Mouse (Mus musculus): ENCODE measurements at regions not wholly inside any gene's neighbourhood (a gene's known extent, or its start where the extent isn't known, plus 50 kb on each side); places are given as distances from the start of the nearest gene placed in this dataset.
A peak's percentile ranks its signal among the peaks of the same experiment; 100 is the strongest.

DNA sequence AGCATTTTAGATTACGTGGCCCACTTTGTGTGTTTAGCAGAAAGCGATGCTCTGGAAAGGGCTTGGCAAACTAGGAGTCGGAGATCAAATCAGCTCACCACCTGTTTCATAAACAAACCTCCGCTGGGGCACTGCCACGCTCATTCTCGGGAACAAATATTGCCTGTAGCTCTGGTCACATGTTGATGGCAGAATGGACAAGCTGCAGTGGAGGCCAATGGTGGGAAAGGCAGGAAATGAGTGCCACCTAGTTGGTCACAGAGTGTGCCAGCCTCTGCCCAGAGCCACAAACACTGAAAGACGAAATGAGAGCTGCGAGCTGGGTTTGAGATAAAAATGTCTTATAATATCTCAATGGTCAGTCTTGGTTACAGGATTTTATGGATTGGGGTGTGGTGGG is 259.2 kb upstream of the Csf3r start:
- no peak for DNase-seq

DNA sequence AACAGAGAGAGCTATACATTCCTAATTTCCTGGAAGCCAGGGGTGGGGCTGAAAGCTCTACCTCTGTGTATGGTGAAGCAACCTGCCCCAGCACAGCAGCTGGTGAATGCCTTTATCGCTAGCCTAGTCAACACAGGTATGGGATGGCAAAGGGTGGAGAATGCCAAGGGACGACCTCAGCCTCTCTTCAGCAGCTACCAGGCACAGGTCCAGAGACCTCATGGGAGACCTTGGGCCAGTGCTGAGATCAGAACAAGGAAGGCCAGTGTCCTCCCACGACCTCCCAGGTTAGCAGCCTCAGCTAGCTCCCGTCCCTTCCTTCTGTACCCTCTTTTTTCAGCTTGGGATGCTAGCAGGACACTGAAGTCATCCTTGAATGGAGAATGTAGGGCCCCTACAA is 247.2 kb upstream of the Csf3r start:
- no peak for DNase-seq

DNA sequence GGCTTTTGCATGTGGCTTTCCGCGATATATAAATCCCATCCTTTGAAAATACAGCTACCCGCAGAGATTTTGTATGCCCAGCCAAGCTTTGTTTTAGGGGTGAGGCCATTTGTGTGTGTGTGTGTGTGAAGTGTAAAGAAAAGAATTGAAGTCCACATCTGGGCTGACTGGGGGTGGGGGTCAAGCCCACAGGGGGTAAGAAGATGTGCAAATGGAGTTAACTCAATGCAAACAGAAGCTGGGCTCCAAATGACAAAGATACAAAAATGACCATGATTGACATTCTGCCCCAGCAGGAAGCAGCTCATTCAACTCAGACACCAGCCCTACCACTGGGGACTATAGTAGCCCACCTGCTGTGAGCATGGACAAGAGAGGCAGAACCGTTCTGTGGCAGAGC is 244.2 kb upstream of the Csf3r start:
- no peak for DNase-seq

DNA sequence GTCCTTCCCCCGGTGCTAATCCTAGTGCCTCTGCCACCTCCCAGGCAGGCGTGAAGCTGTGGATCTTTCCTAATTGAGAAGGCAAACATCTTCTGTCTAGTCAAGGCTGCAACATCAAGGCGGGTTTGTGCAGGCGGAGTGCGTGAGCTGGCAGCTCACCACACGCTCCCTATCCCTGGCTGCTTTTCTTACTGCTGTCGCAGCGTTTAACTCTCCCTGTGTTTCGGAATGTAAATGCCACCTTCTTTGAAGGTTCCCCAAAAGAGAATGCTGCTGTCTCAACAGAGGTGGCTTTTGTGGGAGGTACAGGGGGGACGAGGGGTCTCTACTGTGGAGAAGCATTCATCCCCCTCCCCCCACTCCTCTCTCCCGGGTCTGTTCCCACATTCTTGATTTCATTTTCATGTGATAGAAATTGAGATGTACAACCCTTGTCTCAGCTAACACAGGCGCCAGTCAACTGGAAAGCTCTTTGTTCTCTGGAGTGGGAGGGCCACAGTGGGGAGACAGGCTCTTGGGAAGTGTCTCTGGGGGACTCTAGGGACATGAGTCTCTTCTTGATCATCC is 243.3 kb upstream of the Csf3r start:
- DNase-seq: peak; percentile 32 to 57

DNA sequence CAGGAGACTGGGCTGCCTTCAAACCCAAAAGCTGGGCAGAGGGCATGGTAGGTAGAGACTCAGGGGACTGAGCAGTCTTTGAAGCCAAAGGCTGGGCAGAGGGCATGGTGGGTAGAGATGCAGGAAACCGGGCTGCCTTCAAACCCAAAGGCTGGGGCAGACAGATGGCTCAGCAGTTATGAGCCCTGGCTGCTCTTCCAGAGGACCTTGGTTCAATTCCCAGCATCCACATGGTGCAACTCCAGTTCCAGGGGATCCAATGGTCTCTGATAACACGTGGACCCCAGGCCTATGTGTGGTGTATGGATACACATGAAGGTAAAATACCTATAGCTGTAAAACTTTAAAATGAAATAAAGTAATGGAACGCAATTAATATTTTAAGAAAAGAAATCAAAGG is 242.0 kb upstream of the Csf3r start:
- no peak for DNase-seq

DNA sequence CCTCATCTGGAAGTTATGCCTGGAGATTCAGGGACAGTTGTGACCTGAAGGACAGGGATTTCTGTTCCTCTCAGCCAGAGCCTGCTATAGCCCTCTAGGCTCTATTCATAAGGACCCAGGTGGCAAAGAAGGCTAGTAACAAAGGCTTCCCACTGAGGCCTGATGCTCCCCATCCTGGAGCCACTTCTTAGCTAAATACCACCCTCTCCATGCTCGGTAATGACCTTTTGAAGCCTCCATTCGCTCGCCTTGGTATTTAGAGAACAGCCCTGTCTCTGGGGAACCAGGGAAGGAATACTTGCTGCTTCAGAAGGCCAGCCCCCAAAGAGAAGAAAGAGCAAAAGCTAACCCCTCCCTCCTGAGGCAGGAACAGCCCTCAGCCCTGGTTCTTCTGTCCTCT is 238.3 kb upstream of the Csf3r start:
- DNase-seq: no peak

DNA sequence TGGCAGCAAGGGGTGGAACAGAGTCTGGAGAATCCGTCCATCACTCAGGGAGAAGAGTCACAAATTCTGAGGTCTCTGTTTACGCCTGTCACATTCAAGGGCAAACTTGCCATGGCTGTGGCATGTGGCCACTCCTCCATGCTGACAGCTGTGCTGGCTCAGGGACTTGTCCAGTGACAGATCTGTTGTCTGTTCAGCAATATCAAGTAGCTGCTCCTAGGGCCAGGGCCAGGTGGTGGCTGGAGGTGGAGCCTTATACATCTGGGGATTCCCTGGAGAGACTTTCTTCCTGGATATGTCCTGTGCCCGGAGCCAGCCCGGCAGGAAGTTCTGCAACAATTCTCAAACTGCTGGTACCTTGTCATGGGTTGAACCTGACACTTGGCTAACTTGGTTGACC is 229.7 kb upstream of the Csf3r start:
- DNase-seq: no peak

DNA sequence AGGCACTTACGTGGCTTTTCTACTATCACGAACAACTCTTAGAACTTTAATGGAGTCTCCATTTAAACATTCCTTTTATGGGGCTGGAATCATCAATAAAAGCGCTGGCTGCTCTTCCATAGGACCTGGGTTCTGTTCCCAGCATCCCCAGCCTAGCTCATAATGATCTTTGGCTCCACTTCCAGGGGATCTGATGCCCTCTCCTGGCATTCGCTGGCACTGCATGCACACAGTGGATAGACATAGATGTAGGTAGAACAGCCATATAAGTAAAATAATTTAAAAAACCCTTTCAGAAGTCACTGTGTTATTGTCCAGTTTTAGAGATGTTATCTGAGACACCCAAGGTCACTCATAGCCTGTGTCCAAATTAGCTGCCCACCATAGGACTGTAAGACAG is 216.4 kb upstream of the Csf3r start:
- no peak for DNase-seq

DNA sequence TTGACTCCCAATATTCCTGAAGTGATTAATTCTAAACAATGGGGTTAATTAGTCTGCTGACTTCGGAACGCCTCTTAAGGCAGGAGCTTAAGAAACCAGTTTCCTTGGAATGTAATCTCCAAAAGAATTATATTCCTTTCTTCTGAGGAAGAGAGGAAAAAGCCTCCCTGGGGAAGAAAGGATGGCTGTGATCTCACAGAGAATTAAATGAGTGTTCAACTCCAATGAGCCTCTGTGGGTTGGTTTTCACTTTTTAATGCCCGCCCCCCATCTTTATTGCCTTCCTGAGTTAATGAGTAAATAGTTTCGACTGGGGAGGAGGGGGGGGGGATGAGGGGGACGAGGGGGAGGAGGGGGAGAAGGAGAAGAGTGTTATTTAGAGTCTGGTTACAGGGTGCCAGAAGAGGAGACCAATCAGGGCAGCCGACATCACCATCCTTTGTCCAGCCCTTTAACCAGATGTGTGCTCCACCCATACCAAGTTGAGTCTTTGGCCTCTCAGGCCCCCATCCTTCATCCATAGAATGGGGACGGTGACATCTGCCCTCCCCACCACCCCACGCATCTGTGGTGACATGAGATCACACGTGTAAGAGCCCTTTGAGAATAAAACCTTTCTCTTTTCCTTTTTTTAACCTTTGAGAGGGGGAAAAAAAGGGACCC is 214.8 kb upstream of the Csf3r start:
- no peak for DNase-seq

DNA sequence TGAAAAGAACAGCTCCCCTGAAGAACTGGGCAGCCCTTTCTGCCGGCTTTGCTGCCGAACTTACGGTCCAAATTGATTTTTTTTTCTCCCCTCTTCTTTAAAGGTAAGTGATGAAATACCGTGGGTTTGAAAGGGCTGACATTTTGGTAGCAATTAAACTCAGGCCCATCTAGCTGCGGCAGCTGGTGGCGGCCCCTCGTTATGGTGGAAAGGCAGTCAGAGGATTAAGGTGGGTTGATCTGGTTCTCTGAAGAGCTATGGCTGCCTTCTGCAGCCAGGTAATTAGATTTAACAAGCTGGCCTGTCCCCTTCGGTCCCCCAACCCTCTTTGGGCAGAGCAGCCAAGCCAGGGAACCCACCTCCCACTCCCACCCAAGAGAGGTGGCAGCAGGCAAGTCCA is 214.1 kb upstream of the Csf3r start:
- no peak for DNase-seq

DNA sequence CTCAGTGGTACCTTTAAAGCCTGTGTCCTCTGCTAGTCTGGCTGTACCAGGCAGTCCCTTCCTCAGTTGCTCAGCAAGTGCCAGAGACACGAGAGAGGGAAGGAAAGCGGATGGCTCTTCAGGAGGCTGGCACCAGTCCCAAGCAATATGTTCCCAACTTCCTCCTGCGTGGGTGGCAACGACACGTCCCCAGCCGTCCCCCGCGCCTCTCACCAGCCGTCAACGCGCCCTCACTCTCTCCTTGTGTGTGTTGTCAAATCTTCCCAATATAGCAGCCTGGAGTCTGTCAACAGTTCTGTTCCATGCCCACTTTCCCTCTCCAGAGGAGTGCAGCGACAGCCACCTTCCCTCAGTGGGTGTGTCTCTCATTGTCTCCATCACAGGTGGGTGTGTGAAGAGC is 210.0 kb upstream of the Csf3r start:
- peak; percentile 68 to 69 for DNase-seq

DNA sequence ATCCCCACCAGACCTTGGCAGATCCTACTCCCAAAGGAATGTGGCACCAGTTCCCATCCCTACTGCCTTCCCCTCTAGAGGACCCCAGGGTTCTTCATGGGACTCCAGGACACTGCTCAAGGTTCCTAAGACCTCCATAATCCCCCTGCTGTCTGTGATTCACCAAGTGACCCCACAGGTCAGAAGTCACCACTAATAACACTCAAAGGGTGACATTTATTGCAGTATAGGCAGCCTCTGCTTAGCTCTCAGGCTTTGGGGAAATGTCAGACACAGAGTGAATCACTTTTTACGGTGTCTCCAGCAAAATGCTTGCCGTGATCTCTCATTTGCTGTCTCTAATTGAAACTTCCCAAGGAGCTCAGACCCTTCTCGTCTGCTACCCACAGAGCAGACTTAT is 209.1 kb upstream of the Csf3r start:
- DNase-seq: no peak

DNA sequence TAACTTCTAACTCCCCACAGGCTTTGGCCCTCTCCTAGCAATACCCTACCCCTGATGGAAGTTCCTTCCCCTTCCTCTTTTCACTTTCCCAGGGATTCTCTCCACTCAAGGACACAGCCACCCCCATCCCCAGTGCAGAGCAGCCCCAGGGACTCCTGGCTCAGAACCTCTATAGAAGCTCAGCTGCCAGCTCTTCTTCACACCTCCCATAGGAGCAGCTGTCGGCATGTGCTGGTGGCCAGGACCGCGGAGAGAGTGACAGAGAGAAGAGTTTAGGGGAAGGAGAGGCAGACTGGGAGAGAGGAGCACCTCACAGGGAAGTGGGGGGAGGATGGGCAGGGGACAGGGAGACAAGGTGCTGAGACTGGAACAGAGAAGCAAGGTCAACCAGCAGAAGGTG is 199.8 kb upstream of the Csf3r start:
- peak; percentile 38 to 63 for DNase-seq

DNA sequence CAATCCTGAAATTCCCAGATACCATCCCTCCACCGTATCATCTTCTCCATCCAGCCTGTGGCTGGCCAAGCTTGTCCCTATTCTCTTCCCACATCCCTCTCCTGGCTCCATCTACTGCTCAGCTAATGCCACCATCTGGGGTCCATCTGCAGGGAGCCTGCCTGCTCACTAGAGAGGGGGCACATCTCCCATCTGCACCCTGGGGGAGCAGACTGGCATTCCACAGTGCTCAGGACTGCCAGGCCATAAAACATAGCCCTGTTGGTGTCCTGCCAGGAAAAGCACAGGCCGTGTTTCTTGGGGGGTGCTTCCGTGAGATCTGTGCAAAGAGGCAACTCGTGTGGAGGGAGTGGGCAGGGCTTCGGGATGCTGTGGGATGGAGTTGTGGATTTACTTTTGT is 197.9 kb upstream of the Csf3r start:
- DNase-seq: peak; percentile 59 to 60

DNA sequence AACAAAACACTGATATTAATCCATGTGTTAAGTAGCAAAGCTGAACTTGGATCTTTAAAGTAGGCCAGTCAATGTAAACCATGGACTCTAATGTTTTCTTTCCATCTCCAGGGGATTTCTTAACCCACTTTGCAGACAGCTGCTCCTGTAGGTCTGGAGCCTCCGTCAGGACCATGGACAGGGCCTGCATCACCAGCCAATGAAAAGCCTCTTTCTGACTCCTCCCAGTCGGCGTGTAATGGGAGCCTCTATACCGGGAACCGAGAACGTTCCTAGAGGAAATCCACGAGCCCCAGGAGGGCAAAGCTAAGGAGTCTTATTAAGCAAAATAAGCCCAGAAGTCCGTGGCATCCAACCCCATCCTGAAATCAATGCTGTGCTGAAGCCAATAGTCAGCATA is 189.1 kb upstream of the Csf3r start:
- no peak for DNase-seq

DNA sequence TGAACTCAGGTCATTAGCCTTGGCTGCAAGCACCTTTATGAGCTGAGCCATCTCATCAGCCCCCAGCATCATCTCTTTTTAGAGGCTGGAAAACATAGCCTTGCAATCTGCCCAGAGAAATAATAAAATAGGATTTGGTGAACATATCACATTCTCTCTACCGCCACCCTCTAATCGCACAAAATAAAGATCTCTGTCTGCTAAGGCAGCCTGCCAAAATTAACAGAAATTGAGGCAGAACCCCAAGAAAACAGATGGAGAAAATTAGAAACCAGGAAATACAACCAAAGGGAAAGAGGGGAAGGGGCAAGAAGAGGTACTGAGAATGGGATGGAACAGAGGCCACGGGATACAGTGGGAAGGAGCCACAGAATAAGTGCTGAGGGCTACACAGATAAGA is 176.8 kb upstream of the Csf3r start:
- DNase-seq: peak in 1 of 2 experiments; percentile 36

DNA sequence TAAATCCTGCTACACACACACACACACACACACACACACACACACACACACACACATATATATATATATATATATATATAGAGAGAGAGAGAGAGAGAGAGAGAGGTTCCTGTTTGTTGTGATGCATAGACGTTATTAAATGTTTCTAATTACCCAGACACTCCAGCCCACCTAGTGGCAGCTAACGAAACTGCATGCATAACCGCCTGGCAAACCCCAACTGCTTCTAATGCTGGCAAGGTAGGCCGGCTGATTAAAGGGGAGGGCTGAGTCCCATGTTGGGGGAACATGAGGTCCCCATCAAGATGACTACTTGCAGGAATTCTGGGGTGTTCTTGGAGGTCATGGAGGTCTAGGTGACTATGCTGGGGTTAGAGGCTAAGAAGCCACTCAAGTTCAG is 174.1 kb upstream of the Csf3r start:
- DNase-seq: peak; percentile 54 to 58

DNA sequence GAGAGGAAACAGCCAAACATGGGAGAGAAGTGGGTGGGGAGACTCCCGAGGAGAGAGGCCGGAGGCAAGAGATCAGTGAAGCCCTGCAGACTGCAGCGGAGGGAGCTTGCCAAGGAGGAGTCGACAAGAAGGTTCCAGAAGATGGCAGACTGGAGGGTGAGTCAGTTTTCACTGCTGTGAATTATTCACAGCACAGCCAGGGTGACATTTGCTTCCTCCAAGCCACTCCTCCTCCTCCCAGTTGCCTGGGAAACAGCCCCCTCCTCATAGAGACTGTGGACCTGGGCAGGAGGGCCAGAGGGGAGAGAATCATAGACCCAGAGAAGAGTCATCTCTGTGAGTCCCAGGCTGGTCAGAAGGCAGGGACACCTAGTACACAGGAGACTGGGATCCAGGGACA is 171.8 kb upstream of the Csf3r start:
- no peak for DNase-seq

DNA sequence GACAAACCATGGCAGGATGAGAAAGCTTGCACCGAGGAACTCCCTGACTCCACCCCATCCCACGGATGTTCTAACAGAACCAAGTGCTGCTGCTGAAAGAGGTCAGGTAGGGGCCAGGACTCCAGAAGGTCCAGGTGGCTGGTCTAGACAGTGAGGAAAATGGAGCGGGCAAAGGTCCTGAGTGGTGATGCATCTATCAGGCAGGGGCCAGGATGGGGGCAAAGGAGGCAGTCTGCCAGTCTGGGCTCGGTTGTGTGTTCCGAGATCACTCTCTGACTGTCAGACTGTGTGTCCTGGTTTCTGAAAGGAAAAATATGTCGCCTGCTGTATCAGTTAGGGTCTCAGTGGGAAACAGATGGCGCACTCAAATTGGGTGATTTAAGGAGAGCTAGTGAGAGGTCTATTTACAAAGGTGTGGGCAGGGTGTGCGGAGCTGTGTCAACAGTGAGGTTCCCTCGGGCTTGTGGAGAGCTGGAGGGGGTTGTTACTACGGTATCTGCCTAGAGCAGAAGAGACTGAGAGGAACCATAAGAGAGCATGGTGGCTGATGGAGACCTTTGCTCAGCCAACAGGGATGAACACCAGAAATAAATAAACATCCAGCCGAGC is 168.3 kb upstream of the Csf3r start:
- DNase-seq: no peak

DNA sequence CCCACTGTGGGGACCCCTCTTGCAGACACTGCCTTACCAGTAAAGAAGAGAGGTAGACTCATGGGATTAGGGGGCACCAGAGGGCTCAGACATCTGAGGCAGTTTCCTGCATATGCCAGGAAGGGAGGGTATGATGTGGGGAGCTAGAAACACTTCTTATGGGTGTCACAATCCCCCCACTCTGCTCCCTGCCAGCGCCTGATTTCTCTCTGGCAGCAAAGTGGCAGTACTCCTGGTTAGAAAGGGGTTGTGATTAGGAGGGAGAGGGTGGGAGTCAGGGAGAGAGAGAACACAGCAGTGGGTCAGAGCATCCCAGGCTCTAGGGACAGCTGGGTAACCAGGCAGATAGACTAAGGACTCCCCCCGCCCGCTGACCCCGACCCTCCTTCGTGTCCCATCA is 167.6 kb upstream of the Csf3r start:
- no peak for DNase-seq

DNA sequence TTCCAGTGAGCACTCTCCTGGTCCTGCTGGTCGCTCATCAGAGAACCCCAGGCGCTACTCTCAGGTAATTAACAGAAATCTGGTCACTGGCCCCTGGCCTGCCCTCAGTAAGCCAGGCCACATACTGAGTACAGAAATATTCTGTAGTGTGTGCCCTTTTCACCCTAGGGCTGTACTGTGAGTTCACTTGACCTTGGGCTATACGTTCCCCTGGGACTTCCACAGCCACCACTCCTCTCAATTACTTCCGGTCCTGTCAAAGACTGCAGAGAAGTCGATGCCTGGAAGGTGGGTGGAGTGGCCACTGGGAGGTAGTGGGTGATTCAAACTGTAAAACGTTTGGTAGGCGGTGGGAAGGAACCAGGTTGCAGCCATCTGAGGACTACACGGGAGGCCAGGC is 159.3 kb upstream of the Csf3r start:
- DNase-seq: no peak

DNA sequence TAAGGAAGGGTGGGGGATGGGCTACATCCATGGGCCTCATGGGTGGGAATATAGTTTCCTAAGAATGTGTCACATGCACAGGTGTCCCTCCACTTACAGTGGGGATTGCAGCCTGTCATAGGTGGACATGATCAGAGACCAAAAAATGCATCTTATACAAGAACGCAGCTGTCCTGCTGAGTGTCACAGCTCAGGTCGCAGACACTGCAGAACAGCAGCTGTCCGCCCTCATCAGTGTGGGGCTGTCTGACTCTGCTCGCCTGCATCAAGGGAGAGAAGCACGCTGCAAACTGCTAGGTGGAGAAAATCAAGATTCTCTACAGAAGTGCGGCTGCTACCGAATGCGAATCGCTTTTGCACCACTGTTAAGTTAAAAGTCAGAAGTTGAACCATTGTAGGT is 158.6 kb upstream of the Csf3r start:
- DNase-seq: no peak

DNA sequence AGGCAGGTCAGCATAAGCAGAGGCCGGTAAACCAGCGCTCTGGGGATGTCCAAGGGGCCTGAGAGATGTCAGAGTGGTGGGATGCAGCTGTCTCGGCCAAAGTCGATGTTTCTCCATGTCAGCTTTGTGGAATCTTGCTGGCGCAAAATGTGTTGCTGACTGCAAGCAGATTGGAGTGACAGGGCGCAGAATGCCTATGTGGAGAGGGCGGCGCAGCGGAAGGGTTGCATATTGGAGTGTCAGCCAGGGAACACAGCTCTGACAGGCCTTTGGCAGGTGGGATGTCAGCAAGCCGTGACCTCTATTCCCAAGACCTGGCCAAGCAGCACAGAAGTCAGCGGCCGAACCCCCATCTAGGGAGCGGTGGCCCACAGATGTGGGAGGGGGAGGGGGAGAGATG is 153.1 kb upstream of the Csf3r start:
- DNase-seq: no peak

DNA sequence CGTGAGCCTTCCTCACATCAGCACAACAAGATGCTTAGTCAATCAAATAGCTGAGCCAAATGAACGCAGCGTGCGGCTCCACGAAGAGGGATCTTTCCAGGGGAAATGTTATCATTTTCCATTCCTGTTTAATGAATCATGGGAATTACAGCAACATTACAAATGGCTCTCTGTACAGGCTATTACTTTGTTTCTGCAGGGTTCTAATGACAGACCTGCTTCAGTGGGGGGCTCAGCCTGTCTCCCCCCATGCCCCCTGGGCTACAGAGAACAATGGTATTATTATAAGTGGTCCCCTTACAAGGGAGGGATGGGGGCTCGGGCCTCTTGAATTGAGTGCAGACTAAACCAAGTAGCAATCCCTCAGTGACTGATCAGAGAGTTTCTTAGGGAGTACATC is 144.3 kb upstream of the Csf3r start:
- DNase-seq: no peak

DNA sequence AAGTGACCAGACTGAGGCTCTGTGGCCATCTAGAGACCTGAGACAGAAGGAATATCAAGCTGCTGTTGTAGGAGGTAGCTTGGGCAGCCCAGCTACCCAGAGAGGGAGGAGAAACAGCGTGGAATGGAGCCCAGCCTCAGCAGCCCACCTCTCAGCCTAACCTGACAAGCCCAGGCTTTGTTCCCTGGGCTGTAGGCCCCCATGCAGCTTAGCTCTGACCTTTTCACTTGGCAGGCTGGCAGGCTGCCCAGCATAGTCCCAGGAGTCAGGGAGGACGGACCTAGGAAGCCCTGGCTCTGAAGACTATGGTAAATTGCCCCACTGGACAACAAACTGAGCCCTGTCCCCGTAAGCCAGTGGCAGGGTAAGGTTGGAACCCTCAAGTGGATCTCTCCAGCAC is 141.8 kb upstream of the Csf3r start:
- no peak for DNase-seq

All from layer of hippocampus, postnatal 36 days (tissue).